Mouse (Mus musculus): ENCODE data around the gene Crcp.

Crcp gene

DNA sequence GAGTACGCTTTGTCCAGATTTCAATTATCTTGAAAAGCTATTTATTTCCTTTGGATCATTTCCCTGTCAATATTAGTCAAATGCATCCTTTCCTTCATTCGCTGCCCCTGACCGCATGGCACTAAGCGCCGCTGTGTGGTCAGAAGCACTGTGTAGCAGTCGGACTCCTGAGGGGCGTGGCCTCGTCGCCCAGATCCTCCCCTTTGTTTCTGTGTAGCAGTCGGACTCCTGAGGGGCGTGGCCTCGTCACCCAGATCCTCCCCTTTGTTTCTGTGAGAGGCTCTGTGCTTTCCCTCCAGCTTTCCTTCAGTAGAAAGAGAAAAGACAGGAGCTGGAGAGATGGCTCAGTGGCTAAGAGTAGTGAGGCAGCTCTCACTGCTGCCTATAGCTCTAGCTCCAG lies 67.7 kb downstream of the Crcp start:
- no peak for DNase-seq (ENCODE audit: low spot score in 2 of 2)

DNA sequence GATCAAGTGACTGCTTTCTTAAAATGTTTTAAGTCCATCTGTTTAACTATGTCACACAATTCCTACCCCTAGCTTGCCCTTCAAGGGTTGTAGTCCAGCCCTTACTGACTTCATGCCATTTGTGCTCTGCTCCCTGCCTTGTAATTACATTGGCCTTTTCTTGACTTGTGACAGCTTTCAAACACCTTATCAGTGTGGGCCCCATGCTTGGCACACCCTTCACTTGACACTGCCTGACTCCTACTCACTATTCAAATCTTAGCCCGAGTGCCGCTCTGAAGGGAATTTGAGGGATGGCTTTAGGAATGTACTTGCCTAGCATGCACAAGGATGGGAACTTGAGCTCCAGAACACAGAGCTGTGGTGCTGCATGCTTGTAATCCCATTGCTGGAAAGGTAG lies 68.7 kb downstream of the Crcp start:
- no peak for DNase-seq (ENCODE audit: low spot score in 2 of 2)

DNA sequence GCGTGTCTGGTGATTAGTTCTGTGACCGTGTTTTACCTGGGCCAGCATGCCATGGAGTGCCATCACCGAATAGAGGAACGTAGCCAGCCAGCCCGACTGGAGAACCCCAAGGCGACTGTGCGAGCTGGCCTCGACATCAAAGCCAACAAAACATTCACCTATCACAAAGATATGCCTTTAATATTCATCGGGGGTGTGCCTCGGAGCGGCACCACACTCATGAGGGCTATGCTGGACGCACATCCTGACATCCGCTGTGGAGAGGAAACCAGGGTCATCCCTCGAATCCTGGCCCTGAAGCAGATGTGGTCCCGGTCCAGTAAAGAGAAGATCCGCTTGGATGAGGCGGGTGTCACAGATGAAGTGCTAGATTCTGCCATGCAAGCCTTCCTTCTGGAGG lies 72.6 kb downstream of the Crcp start:
- DNase-seq (ENCODE audit: low spot score in 2 of 2), result no peak

DNA sequence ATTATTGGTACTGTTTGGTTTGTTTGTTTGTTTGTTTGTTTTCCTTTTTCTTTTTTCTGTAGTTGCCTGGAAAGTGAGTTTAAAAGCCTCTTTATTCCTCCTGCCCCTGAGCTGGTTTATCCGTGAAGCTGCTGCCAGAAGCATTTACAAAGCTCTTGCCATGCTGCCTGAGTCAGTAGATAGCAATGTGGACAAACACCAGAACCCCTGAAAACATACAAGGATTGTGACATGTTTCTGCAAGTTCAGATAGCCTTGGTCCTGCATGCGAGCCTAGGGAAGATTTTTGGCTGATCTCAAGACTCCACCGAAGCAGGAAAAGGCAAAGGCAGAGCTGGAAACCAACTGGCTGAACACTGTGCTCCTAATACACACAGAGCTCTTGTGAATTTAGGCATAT lies 80.3 kb downstream of the Crcp start:
- DNase-seq (ENCODE audit: low spot score in 2 of 2), result no peak
